Mouse (Mus musculus): ENCODE results near the gene Dpm1.

The Dpm1 gene

DNA sequence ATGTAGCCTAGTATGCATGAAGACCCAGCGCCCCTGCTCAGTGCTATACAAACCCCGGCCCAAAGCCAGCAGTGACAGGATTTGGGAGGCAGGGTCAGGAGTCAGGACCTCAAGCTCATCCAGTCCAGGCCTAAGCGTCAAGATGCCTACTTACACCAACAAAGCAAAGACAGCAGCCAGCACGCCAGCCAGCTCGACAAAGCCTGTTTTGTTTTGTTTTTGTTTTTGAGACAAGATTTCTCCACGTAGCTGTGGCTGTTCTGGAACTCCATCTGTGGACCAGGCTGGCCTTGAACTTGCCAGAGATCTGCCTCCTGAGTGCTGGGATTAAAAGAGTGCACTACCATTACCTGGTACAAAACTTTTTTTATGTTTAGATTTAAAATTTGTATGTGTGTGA is 7.1 kb downstream of the Dpm1 start:
- no peak for DNase-seq

- no peak for DNase-seq
These were observed 16.5 kb downstream of the Dpm1 start for GRCm38 (mm10) chr2:168213788-168214397.

DNA sequence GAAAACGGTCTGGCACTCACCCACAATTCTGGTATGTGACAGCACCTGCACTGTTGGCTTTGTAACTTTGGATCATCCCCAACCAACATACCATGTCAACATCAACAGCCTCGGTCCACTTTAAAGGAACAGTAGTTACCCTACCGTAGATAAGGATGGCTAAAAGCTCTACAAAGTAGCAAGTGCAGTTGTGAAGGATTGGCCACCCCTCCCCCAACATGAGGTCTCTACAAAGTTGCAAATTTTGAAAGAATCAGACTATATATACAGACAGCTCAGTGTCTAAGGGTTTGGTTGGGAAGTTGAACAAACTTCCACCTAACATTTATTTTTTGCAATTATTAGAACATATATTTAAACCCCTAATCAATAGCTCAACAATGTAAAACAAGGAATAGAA is 22.5 kb downstream of the Dpm1 start:
- no peak for DNase-seq

GRCm38 (mm10) chr2:168206725-168207644 is 23.4 kb downstream of the Dpm1 start, which contains the start of gene Adnp:
Adnp (minus strand) TSS chr2:168207112.
- DNase-seq: peak; percentile 94

DNA sequence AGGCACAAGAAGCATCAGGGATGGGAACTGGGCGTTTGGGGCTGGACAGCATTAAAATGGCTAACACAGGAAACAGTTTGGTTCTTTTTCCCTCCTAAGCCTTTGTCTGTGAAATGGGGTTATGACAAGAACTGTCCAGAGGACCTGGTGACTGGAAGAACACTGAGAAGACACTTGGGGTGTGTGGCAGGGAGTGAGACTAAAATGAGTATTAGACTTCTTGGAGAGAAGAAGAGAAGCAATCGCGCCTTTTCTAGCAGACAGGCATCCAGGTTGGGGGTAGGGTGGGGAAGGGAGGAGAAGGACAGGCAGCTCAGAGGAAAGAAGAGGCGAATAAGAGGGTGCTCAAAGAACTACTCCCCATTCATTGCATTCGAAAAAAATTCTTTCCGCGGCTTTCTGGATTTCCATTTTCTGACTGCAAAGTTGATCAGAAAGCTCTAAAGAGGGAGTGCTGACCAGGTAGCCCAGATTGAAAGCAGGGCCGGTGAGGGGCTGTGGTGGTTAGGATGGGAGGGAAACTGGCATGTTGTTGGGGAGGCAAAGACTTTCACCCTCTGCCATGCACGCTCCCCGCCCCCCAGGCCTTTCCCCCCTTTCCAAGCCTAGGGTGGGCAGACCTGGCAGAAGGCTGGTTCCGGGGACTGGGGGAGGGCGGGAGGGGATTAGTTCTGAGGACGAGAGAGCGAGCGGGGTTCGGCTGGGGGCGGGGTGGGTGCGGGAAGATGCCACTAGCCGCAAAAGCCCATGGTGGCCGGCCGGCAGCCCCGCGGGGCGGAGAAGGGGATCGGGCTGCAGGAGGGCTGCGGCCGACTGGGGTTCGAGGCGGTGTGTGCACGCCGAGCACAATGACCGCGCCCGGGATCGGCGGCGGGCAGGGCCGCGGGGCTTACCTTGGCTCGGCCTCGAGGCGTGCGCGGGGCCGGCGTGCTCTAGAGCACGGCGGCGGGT is 24.4 kb downstream of the Dpm1 start:
- DNase-seq: peak; percentile 29

DNA sequence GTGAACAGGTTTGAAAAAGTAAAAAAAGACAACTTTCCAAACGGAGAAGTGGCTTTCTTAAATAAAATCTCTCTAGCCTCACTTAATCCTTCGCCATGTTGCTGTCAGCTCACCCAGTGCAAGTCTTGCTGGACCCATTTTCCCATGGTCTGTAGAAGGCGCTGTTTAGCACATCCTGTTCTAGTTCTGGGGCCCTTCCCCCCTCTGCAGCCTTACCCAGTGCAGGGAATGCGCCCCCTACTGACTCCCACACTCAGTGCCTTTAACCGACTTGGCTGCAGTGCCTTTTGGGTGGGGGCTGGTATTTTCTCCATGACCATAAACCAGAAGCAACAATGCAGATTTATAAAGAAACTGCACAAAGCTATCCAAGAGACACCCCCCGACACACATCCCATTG is 25.1 kb downstream of the Dpm1 start:
- peak; percentile 93 for DNase-seq

DNA sequence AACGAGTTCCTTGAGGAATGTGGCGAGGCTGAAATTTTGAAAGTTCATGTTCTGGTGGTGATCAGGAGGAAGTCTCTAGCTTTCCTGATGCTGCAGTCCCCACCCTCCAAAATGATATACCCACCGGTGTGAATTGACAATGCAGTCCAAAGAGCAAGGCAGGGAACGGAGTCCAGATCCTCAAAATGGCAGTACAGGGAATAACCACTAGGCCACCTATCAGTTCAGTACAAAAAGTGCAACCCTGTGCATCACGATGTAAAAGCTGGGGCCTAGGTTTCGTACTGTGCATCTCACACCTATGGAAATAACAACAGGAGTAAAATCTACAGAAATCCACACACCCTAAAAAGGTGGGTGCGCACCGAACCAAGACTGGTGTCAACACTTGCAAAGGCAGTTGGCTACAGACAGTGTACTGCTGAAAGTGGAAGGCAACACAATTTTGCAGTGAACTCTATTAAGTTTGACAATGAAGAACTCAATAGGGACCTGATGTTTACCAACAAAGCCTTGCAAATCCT is 25.9 kb downstream of the Dpm1 start:
- DNase-seq: no peak

- no peak for DNase-seq
These were observed 30.2 kb downstream of the Dpm1 start for GRCm38 (mm10) chr2:168200014-168200691.

GRCm38 (mm10) chr2:168199476-168199875 is 30.9 kb downstream of the Dpm1 start:
- no peak for DNase-seq

DNA sequence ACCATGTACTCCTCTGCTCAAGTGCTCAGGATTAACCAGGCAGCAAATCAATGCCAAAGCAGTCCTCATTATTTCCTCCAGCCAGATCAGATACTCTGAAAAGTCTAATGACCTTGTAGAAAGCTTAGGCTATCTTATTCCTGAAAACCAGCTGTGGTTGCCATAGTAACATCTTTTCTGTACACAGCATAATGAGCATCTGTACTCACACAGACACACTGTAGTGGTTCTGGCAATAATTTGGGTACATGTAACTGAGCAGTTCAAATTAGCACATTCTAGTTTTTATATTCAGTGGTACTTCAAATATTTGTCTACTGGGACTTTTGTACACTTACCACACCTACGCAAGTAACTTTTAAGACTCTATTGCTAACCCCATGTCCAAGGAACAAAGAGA is 32.0 kb downstream of the Dpm1 start:
- DNase-seq: no peak

- no peak for DNase-seq
These were observed 34.7 kb downstream of the Dpm1 start for GRCm38 (mm10) chr2:168195721-168196120.

DNA sequence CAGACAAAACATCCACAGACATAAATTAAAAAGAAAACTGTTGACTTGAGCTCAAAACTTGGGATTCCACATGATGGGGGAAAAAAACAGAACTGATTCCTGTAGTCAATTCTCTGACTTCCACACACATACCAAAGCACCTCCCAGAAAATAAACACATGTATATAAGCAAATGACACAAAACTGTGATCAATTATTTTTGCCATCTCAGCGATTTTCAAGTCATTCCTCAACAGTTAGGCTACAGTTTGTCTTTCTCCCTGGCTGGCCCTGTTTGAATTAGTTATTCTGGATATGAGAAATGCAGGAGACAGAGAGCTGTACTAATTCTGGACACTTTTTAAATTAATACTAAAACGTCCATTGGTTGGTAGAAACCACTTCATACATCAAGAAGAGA is 36.7 kb downstream of the Dpm1 start:
- no peak for DNase-seq

DNA sequence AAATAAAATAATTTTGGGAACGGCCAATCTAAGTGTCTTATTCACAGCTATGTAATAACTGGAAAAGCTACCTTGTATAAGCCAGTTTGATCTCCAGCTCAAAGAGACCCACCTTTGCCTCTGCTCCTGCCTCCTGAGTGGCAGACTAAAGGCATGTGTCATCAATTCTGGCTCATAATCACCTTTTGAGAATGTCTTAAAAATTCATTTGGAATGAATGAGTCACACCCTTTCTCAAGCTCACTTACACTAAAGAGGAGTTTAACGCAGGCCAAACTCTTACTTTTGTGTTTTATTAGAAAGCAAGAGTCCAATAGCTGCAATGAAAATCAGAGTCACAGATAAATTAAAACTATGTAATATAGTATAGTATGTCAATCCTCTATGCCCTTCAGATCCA is 38.5 kb downstream of the Dpm1 start:
- DNase-seq: no peak

DNA sequence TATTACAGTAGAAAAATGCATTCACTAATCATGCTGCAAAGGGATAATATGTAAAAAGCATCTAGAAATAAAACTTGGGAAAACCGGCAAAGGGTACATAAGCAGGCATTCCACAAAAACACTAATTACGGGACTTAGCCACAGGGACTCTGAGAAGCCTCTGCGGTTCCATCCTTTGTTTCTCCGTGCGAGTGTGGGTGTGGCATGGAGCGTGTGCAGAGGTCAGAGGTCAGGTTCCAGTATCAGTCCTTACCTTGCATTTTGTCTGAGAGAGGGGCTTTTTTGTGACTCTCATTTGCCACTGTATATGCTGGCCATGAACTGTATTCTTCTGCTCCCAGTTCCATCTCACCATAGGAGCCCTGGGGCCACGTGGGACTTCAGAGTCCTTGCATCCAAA is 54.4 kb downstream of the Dpm1 start:
- no peak for DNase-seq

DNA sequence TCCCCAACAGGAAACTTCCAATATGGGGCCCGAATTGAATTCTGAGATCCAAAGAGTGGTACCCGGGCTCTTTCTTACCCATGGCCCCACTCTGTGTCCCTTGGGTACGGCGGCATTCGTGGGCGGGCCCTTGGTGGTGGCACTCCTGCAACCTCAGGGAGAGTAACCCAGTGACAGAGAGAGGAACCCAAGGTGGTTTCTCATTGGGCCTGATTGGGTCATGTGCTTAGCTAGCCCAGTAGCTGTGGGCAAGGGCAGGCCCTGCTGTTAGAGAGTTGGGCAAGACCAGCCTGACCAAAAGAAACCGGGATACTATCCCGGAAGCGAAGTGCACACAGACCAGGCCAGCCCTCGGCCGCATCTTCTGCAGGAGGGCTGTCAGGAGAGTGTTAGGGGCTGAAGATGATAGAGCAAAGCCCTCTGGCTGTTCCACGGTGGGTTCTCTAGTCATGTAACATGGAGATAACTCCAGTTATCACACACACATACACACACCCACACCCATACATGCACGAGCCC is 60.2 kb downstream of the Dpm1 start:
- no peak for DNase-seq

GRCm38 (mm10) chr2:168169800-168170113 is 60.6 kb downstream of the Dpm1 start:
- no peak for DNase-seq

DNA sequence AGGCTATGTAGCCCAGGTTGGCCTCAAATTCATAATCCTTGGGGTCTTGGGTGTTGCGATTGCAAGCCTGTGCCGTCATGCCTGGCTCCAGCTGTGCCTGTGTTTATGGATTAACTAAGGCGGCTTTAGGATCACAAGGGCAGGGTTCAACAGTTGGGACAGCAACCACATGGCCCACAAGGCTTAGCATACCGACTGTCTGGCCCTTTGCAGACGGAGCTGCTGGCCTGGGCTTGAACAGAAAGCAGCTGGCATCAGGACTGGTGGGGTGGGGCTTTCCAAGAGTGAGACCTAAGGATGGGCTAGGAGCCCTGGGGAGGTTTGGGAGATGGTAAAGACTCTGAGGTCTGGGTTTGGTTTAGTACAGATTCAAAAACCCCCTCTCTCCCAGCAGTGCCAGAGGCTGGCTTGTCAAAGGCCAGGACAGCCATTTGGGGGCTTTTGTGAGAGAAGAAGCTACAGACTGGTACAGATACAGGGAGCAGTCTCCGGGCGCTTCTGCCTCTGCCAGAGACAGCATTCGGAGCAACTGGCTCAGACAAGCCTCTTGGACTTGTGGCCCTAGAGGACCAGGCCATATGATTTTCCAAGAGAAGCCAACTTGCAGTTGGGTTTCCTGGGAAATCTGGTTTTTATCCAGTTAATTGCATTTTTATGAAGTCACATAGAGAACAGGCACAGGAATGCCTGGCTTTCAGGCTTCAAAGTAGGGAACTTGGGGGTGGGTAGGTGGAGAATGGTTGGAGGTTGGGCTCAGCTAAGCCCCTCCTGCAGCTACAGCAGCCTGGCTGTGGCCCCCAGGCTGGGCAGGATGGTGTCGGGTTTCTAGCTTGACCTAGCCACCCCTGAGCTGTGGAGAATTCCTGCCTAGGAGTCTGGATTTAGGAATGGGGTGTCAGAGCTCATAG is 61.2 kb downstream of the Dpm1 start:
- DNase-seq: no peak

DNA sequence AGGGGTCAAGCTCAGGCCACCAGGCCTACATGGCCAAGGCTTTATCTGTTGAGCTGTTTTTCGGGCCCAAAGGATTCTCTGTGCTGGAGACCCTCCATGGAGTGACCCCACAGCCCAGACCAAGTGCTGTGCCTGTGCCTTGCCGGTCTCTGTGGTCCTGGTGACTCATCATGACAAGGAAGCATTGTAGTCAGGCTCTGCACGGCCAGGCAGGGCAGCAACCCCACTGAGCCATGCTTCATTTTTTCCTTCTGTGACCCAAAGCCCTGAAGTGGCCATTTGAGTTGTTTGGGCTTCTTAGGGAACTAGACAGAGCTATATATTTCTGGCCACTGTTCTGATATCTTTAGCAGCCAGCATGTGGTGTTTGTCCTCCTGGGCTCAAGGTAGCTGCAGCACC is 62.6 kb downstream of the Dpm1 start:
- no peak for DNase-seq

DNA sequence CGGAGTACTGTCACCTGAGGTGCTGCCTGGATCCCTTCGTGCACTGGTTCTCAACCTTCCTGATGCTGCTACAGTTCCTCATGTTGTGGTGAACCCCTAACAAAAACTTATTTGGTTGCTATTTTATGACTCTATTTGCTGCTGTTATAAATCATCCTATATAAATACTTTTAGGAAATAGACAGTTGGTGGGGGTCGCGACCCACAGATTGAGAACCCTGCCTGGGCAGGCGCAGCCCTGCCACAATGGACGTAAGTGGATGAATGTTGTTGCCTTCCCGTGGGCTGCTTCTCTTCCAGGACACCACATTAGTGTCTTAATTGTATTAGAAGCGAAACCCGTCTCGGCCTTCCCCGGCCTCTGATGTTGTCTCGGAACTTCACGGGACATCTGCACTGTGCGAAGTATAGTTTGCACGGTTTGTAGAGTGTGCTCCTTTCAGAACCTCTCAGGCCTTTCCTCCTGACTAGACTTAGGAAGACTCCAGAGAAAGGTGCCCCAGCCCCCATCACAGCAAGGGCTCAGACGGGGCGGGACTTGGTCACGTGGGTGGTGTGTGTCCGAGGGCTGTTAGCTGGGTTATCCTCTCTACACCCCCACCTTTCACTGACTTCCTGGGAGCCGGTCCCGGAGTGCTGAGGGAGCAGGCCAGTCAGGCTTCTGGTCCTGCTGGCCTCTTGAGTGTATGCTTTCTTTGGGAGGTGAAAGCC is 63.5 kb downstream of the Dpm1 start:
- DNase-seq: no peak

GRCm38 (mm10) chr2:168161978-168162377 is 68.4 kb downstream of the Dpm1 start:
- DNase-seq: no peak

All from right cerebral cortex, adult 18-20 months (tissue).